In the genomic region with DNA sequence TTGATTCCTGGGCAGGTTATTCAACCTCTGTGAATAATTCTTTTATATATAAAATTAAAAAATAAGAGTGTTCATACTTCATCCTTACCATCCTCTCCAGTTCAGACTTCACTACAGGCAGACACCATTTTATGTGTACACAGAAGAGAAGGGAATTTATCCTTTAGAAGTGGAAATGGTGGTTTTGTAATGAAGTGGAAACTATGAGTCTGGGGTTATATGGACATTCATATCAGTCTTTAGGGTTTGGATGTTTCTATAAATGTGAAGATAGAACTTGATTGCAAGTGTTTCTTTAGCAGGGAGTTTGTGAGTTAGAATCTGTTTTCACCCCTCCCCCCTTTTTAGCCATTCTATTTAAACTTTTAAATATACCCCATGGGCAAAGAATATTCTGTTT, we compare ENCODE assay signal across 9 mouse cellular contexts. TPM values are rescaled to one million over a fixed set of nuclear protein-coding genes. Genes with fewer than 3 reads are reported as not detected.
A peak's percentile ranks its signal among the peaks of the same experiment; 100 is the strongest.
DNase-seq lines count a peak whose midpoint lies in the region; ATAC-seq and TF ChIP-seq lines count a peak whose summit lies in the region.
"Had no signal": no experiment of that assay in that cellular context is flagged by ENCODE, and none has a peak within 500 bp of the region (broad histone marks: within the 10 kb centered on the region; RNA-seq: fewer than 3 reads in every experiment).

No protein-coding gene starts in this region.

- peaks cover 19% of the 10 kb centered on the region for H3K36me3 ChIP-seq in megakaryocyte, embryonic 14.5 days (replicated peaks; ENCODE audit: low read length)
- peaks cover 7% of the 10 kb centered on the region for H3K36me3 ChIP-seq in liver, embryonic 12.5 days
- no peaks in the 10 kb centered on the region for H3K36me3 ChIP-seq in stomach, embryonic 16.5 days (ENCODE audit: control insufficient read depth, insufficient read depth, low read length)

- H3K27me3 ChIP-seq in megakaryocyte, embryonic 14.5 days (replicated peaks), result no peaks in the 10 kb centered on the region
- no peaks in the 10 kb centered on the region for H3K27me3 ChIP-seq in liver, embryonic 12.5 days (replicated peaks)
- no peaks in the 10 kb centered on the region for H3K27me3 ChIP-seq in stomach, embryonic 16.5 days (ENCODE audit: control insufficient read depth, insufficient read depth, low read length)

- H3K4me2 ChIP-seq in liver, embryonic 12.5 days, result peak overlapping the region; percentile 70
- H3K4me2 ChIP-seq in stomach, embryonic 16.5 days (ENCODE audit: low read depth, low read length), result peak overlapping the region; percentile 68

- H3K4me1 ChIP-seq in megakaryocyte, embryonic 14.5 days, result peaks cover 69% of the 10 kb centered on the region
- peaks cover 46% of the 10 kb centered on the region for H3K4me1 ChIP-seq in liver, embryonic 12.5 days
- H3K4me1 ChIP-seq in stomach, embryonic 16.5 days (ENCODE audit: control insufficient read depth, insufficient read depth, low read length), result peaks cover 17% of the 10 kb centered on the region

- H3K9ac ChIP-seq in liver, embryonic 12.5 days, result peak overlapping the region; percentile 96
- H3K9ac ChIP-seq in stomach, embryonic 16.5 days (ENCODE audit: low read length), result peak overlapping the region; percentile 98

- intact Hi-C loops in gastrocnemius, adult 2 months (cut with DNase I), result no loop called here

- TF ChIP-seq CTCF in gastrocnemius, adult 2 months (IDR thresholded peaks at IDR 0.05), result no peak

- DNase-seq in gastrocnemius, adult 2 months, result no peak
- no peak for DNase-seq in gastrocnemius, adult 8-10 months (ENCODE audit: low spot score in 2 of 2)
- no peak for DNase-seq in embryo, embryonic 9.5 days (ENCODE audit: extremely low spot score)
- DNase-seq: right cerebral cortex, postnatal 4 days had no signal

- peak overlapping the region; percentile 98 for H3K4me3 ChIP-seq in gastrocnemius, adult 2 months
- H3K4me3 ChIP-seq in megakaryocyte, embryonic 14.5 days (replicated peaks), result peak overlapping the region; percentile 96
- H3K4me3 ChIP-seq in liver, embryonic 12.5 days, result peak overlapping the region; percentile 91
- H3K4me3 ChIP-seq in stomach, embryonic 16.5 days (replicated peaks; ENCODE audit: low read length), result peak overlapping the region; percentile 99; the same call in 1 of the 2 replicates

- ATAC-seq in megakaryocyte, adult 5-6 weeks (ENCODE audit: poor library complexity, severe bottlenecking), result no peak
- no peak for ATAC-seq in liver, embryonic 12.5 days
- ATAC-seq in stomach, embryonic 16.5 days (ENCODE audit: insufficient read depth, low FRiP score), result no peak
- ATAC-seq in megakaryocyte progenitor cell, adult 5-6 weeks (replicated peaks; ENCODE audit: poor library complexity), result no peak

- no peaks in the 10 kb centered on the region for H3K9me3 ChIP-seq in megakaryocyte, embryonic 14.5 days
- no peaks in the 10 kb centered on the region for H3K9me3 ChIP-seq in liver, embryonic 12.5 days (replicated peaks)
- no peaks in the 10 kb centered on the region for H3K9me3 ChIP-seq in stomach, embryonic 16.5 days (replicated peaks; ENCODE audit: control insufficient read depth, low read length)

- H3K27ac ChIP-seq in gastrocnemius, adult 2 months, result peak overlapping the region; percentile 93
- no peak overlapping the region for H3K27ac ChIP-seq in liver, embryonic 12.5 days
- no peak overlapping the region for H3K27ac ChIP-seq in stomach, embryonic 16.5 days (ENCODE audit: low read length)

RNA-seq across cellular contexts. Expression of gene Sacm1l, which starts 1.7 kb away (rescaled TPM):
- 10 to 100 TPM; 19.8 to 22.9 TPM for total RNA-seq in gastrocnemius, adult 2 months (2021)
- total RNA-seq in gastrocnemius, adult 8-10 months (2022), result 10 to 100 TPM; 15.8 to 25.1 (median 19.2) TPM
- 1.2 TPM in 1 of 2 replicates, not detected in the other for polyA plus RNA-seq in megakaryocyte, embryonic 14.5 days (2012; ENCODE audit: insufficient read depth, low replicate concordance)
- 38.9 and 41.4 TPM in 2 replicates for total RNA-seq in megakaryocyte, adult 5-6 weeks (2015)
- total RNA-seq in megakaryocyte, adult 5-6 weeks (2017), result 46.1 and 49.5 TPM in 2 replicates
- 36.3 and 36.7 TPM in 2 replicates for polyA plus RNA-seq in liver, embryonic 12.5 days (2016; fragmentation: Nextera tagmentation; extraction: Ambion mirVana)
- polyA plus RNA-seq in stomach, embryonic 16.5 days (2015; fragmentation: Nextera tagmentation; extraction: Ambion mirVana), result 63.6 and 65.4 TPM in 2 replicates
- 33.3 and 35.8 TPM in 2 replicates for total RNA-seq in megakaryocyte progenitor cell, adult 5-6 weeks (2015)
- total RNA-seq in megakaryocyte progenitor cell, adult 5-6 weeks (2017), result 36.4 and 46.2 TPM in 2 replicates

RNA-seq across cellular contexts. Expression of gene Limd1, which starts 52.7 kb away (rescaled TPM):
- 10 to 100 TPM; 31.5 to 41.1 TPM for total RNA-seq in gastrocnemius, adult 2 months (2021)
- total RNA-seq in gastrocnemius, adult 8-10 months (2022), result 10 to 100 TPM; 34.3 to 48.3 (median 40.6) TPM
- polyA plus RNA-seq in megakaryocyte, embryonic 14.5 days (2012; ENCODE audit: insufficient read depth, low replicate concordance), result 5.0 and 8.8 TPM in 2 replicates
- total RNA-seq in megakaryocyte, adult 5-6 weeks (2015), result 47.3 and 50.7 TPM in 2 replicates
- 48.5 and 49.2 TPM in 2 replicates for total RNA-seq in megakaryocyte, adult 5-6 weeks (2017)
- polyA plus RNA-seq in liver, embryonic 12.5 days (2016; fragmentation: Nextera tagmentation; extraction: Ambion mirVana), result 30.4 and 30.9 TPM in 2 replicates
- polyA plus RNA-seq in stomach, embryonic 16.5 days (2015; fragmentation: Nextera tagmentation; extraction: Ambion mirVana), result 48.8 and 49.6 TPM in 2 replicates
- total RNA-seq in megakaryocyte progenitor cell, adult 5-6 weeks (2015), result 24.2 and 24.6 TPM in 2 replicates
- 19.0 and 20.4 TPM in 2 replicates for total RNA-seq in megakaryocyte progenitor cell, adult 5-6 weeks (2017)
